Mouse (Mus musculus) hindbrain, embryonic 11.5 days (tissue): ENCODE measurements at regions not wholly inside any gene's neighbourhood (a gene's known extent, or its start where the extent isn't known, plus 50 kb on each side); places are given as distances from the start of the nearest gene placed in this dataset.
"Not testable (repeated sequence)": the region's sequence is repeated elsewhere in the genome, so short reads cannot be mapped to it uniquely, and the experiment has no call there.

Experiments
- ATAC-seq: fragments of 200-750 bp; cut with Nextera tagmentation; 2 replicates; pipeline ENCODE4 v1.8.0; 2017; ENCODE audit warnings: mild to moderate bottlenecking, moderate TSS enrichment, moderate library complexity; ENCODE audit not compliant: low FRiP score
- DNase-seq: peaks from one replicate; pipeline ENCODE4 v3.0.0-alpha.2; 2015; ENCODE audit warnings: low spot score
- H3K27ac ChIP-seq: fragments of 300-500 bp; sonication (generic); 2 replicates; pipeline ENCODE4 v1.5.1; 2014; ENCODE audit warnings: mild to moderate bottlenecking, low read depth, low read length
- H3K27me3 ChIP-seq: fragments of 300-500 bp; sonication (generic); 2 replicates; pipeline ENCODE4 v1.6.1; 2014; ENCODE audit warnings: mild to moderate bottlenecking, low read length, moderate library complexity, mixed read lengths; ENCODE audit not compliant: control insufficient read depth, insufficient read depth
- H3K36me3 ChIP-seq: fragments of 300-500 bp; sonication (generic); 2 replicates; pipeline ENCODE4 v1.6.1; 2014; ENCODE audit warnings: mild to moderate bottlenecking, low read length, moderate library complexity, mixed read lengths; ENCODE audit not compliant: control insufficient read depth, insufficient read depth
- H3K4me1 ChIP-seq: fragments of 300-500 bp; sonication (generic); replicated peaks from 2 replicates; pipeline ENCODE4 v1.6.1; 2014; ENCODE audit warnings: low read length, mixed read lengths; ENCODE audit not compliant: control insufficient read depth, insufficient read depth
- H3K4me2 ChIP-seq: fragments of 300-500 bp; sonication (generic); replicated peaks from 2 replicates; pipeline ENCODE4 v1.6.1; 2014; ENCODE audit warnings: mild to moderate bottlenecking, low read depth, low read length
- H3K4me3 ChIP-seq: fragments of 300-500 bp; sonication (generic); 2 replicates; pipeline ENCODE4 v1.5.1; 2014; ENCODE audit warnings: low read depth, low read length
- H3K9ac ChIP-seq: fragments of 300-500 bp; sonication (generic); 2 replicates; pipeline ENCODE4 v1.6.1; 2014; ENCODE audit warnings: low read depth, low read length
- H3K9me3 ChIP-seq: fragments of 300-500 bp; sonication (generic); 2 replicates; pipeline ENCODE4 v1.6.1; 2016; ENCODE audit warnings: low read length; ENCODE audit not compliant: control insufficient read depth
- WGBS: fragments of 180-500 bp; shearing (Covaris S2); extraction: QIAGEN DNeasy Blood & Tissue Kit; methylation state at CpG from one replicate; pipeline ENCODE4 v1.1.7; 2014; 5-methylcytosine and 5-hydroxymethylcytosine counted together

- Histone ChIP-seq H3K4me2 (no peak overlapping the region), H3K36me3 (no peaks in the 10 kb centered on the region), H3K9me3 (no peaks in the 10 kb centered on the region), H3K4me1 (no peaks in the 10 kb centered on the region), H3K27me3 (no peaks in the 10 kb centered on the region), H3K4me3 (no peak overlapping the region), H3K27ac (no peak overlapping the region), H3K9ac (no peak overlapping the region)
- no peak for DNase-seq
- ATAC-seq, result no peak
Observed at GRCm38 (mm10) chr8:5297190-5297589, 192.0 kb upstream of the Slc10a2 start.

- H3K27ac ChIP-seq, result no peak overlapping the region
- peak; percentile 45 for DNase-seq
- H3K27me3 ChIP-seq, result no peaks in the 10 kb centered on the region
- H3K4me2 ChIP-seq, result no peak overlapping the region
- no peaks in the 10 kb centered on the region; the same call in 1 of the 2 replicates for H3K4me1 ChIP-seq
- H3K9ac ChIP-seq, result no peak overlapping the region
- H3K4me3 ChIP-seq, result no peak overlapping the region
- WGBS, result 47% methylated on average over 5 of the region's 5 CpGs
- peak; percentile 87 for ATAC-seq
- no peaks in the 10 kb centered on the region for H3K9me3 ChIP-seq
- H3K36me3 ChIP-seq, result no peaks in the 10 kb centered on the region
Observed at GRCm38 (mm10) chr8:5285708-5286161, 180.6 kb upstream of the Slc10a2 start.

- Histone ChIP-seq H3K4me1 (no peaks in the 10 kb centered on the region; the same call in 1 of the 2 replicates), H3K27me3 (no peaks in the 10 kb centered on the region), H3K27ac (no peak overlapping the region), H3K4me2 (no peak overlapping the region), H3K9ac (no peak overlapping the region), H3K36me3 (no peaks in the 10 kb centered on the region), H3K4me3 (no peak overlapping the region), H3K9me3 (no peaks in the 10 kb centered on the region)
- DNase-seq, result no peak
- ATAC-seq, result no peak
Observed at GRCm38 (mm10) chr8:5283799-5284198, 178.6 kb upstream of the Slc10a2 start.

- no peak overlapping the region for H3K27ac ChIP-seq
- no peak for ATAC-seq
Observed at GRCm38 (mm10) chr8:5262316-5262715, 157.2 kb upstream of the Slc10a2 start.

GRCm38 (mm10) chr8:5241871-5242270 lies 136.7 kb upstream of the Slc10a2 start:
- 98% methylated on average over 15 of the region's 22 CpGs for WGBS
- H3K4me2 ChIP-seq, H3K27me3 ChIP-seq, H3K9ac ChIP-seq, H3K4me1 ChIP-seq, DNase-seq, ATAC-seq, H3K36me3 ChIP-seq, H3K9me3 ChIP-seq, H3K4me3 ChIP-seq, H3K27ac ChIP-seq: not testable (repeated sequence)

More at GRCm38 (mm10) chr8:5262316-5262715, 157.2 kb upstream of the Slc10a2 start:
- no peak overlapping the region for H3K4me2 ChIP-seq
- DNase-seq, result no peak
- H3K9me3 ChIP-seq, result no peaks in the 10 kb centered on the region
- no peak overlapping the region for H3K9ac ChIP-seq
- no peaks in the 10 kb centered on the region for H3K27me3 ChIP-seq
- no peaks in the 10 kb centered on the region for H3K4me1 ChIP-seq
- WGBS, result 74% methylated on average over 1 of the region's 1 CpGs
- H3K4me3 ChIP-seq, result no peak overlapping the region
- H3K36me3 ChIP-seq, result no peaks in the 10 kb centered on the region
